Mouse (Mus musculus) liver, embryonic 14.5 days (tissue): ENCODE data around the gene Il1b.

Source experiments
- CTCF ChIP-seq: IDR thresholded peaks from 2 replicates; pipeline ENCODE4 v1.5.1; 2016; ENCODE audit warnings: antibody characterized with exemption, low read depth, control low read depth
- EP300 ChIP-seq: IDR thresholded peaks from 2 replicates; pipeline ENCODE4 v1.6.1; 2016; ENCODE audit warnings: antibody characterized with exemption, low read depth

- TF ChIP-seq CTCF (no peak), EP300 (no peak)
These were observed 13.3 kb upstream of the Il1b start for GRCm38 (mm10) chr2:129384272-129384660.
